Mouse (Mus musculus): ENCODE data around the gene Bcl7a.
A peak's percentile ranks its signal among the peaks of the same experiment; 100 is the strongest.

Bcl7a gene

GRCm38 (mm10) chr5:123333566-123333965, 10.1 kb upstream of the Bcl7a start:
- DNase-seq, result no peak

- DNase-seq, result no peak
Observed at GRCm38 (mm10) chr5:123336205-123336961, 7.3 kb upstream of the Bcl7a start.

GRCm38 (mm10) chr5:123338463-123338862, 5.2 kb upstream of the Bcl7a start:
- DNase-seq, result no peak

- DNase-seq, result no peak
Observed at GRCm38 (mm10) chr5:123344628-123344962, 961 bp downstream of the Bcl7a start.

DNA sequence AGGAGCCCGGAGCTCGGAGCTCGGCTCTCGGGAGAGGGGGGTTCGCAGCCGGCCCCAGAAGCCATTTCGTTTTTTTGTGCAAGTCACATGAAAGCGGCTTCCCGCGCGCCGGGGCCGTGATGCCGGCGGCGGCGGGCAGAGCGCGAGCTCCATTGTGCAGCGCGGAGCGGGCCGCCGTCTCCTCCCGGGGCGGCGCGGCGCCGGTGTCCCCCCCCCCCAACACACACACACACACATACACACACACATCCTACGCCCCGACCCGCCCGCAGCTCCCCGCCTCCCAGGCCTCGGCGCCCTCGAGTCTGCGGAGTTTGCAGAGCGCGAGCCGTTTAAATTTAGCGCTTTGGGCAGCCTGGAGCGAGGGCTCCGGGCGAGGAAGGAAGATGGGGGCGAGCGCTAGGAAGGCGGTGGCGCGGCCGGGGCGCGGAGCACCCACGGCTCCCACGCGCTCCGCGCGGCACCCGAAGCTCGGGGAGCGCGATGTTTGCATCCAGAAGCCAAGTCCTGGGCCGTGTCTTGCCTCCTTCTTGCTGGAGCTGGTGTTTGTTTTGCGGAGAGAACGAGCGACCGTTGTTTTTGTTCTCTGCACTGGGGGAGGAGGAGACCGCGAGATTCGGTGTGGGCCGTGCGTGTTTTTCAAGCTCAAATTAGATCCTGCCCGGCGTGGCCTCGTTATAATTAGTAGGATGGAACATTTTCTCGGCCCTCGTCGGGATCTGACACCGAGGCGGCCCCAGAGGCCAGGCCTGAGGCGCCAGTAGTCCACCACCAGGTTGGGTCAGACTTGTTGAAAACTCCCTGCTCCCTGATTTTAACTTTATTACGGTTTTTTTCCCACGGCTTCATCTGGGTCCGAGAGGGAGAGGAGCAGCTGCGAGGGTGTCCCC, 1.6 kb downstream of the Bcl7a start:
- peak; percentile 59 for DNase-seq

DNA sequence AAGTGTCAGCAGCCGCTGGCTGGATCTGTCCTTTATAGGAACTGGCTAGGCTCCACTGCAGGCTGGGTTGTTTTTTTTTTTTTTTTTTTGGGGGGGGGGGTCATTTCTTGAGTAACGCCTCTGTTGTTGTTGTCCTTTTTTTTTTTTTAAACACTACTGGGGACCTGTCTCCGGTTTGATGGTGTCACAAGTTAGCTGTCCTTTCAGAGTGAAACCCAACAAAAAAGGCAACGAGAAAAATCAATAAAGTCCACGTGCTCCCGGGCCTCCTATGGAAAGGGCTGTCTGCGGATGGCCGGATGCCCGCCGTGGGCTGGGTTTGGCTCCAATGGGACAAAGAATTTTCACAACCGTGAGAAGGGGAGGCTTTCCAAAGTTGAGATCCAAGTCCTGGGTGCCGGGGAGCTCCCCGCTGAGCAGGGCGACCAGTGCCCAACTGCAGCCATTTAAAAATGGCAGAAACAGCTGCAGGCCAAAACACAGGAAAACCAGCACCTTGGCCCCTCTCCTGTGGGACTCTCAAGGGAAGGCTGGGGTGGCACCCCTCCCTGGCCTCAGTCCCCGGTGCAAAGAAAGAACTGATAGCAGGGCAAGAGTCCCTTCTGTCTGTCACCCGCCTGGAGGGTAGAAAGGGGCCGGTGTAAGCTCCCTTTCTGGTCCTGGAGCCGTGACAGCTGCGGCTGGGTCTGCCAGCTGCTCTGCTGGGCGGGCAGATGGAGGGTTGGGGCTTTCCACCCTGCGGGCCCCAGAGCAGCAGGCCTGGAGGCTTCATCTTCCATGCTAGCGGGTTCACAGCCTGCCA, 2.4 kb downstream of the Bcl7a start:
- peak; percentile 63 for DNase-seq

GRCm38 (mm10) chr5:123346701-123347270, 3.2 kb downstream of the Bcl7a start:
- no peak for DNase-seq

DNA sequence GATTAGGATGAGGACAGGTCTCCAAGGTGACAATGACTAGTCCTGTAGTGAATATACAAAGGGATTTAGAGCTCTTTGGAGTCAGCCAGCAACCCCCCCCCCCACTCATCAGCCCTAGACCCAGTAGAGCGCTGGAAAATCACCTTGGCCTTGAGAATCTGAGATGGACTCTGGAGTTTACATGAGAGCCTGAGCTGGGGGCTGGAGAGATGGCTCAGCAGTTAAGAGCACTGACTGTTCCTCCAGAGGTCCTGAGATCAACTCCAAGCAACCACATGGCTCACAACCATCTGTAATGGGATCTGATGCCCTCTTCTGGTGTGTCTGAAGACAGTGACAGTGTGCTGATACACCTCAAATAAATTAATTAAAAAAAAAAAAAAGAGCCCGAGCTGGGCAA, 4.4 kb downstream of the Bcl7a start:
- no peak for DNase-seq

DNA sequence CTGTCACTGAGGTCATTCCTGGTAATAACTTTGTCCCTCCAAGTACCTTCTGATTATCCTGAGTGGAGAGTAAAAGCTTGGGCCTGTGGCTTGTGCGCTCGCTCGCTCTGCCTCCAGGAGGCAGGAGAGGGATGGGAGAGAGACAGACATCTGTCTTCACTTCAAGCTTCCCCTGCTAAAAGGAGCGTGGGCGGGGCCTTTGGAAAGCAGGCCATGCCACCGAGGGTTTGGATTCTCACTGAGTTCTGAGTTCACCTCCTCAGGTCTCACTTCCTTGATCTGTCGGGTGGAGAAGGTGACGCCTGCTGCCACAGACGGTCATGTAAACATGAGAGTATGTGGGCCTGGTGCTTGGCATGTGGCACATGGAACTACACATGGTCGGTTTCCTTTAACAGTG, 6.8 kb downstream of the Bcl7a start:
- DNase-seq, result no peak

DNA sequence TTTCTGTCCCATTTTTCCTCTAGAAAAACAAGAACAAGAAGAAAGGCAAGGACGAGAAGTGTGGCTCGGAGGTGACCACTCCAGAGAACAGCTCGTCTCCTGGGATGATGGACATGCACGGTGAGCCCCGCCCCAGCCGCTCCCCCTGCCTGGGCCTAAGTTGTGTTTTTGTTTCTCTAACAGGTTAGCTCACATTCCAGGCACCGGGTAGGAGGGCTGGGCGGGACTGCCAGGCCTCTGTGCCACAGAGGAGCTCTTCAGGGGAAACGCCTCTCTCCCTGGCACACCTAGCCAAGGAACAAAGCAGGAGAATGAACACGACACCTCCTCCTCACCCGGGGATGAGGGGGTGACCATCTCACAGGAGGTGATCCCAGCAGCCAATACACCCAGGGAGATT, 12.3 kb downstream of the Bcl7a start:
- no peak for DNase-seq

DNA sequence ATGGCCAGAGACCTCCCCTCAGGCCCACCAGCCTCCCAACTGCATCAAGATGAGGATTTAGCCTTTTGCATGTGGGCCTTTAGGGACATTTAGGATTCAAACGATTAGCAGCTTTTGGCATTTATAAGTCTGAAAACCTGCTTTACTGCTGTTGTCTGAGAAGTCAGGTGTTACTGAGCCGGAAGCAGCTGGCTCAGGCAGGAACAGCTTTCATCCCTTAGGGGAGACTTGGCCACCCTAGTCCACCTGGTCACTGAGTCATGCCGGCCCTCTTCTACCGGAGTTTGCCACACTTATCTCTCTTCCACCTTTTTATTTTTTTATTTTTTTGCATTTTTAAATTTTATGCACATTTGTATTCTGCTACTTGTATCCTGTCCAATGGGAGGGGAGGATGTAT, 13.6 kb downstream of the Bcl7a start:
- DNase-seq, result no peak

DNA sequence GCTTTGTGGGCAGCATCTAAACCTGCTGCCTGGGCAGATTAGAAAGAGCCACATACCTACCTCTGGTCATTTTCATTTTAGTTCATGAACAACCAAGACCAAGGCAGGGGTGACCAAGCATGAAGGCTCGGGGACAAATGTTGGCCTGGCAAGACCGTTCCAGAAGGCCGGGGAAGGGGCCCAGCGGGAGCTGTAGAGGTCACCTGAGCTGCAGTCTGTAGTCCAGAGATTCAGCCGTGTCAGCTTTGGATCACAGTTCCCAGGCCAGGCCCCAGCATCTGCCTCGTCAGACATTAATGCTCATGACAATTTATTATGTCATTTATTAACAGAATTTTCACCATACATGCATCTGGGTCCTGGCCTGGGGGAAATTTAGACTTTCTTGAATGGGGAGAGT, 15.8 kb downstream of the Bcl7a start:
- no peak for DNase-seq

DNA sequence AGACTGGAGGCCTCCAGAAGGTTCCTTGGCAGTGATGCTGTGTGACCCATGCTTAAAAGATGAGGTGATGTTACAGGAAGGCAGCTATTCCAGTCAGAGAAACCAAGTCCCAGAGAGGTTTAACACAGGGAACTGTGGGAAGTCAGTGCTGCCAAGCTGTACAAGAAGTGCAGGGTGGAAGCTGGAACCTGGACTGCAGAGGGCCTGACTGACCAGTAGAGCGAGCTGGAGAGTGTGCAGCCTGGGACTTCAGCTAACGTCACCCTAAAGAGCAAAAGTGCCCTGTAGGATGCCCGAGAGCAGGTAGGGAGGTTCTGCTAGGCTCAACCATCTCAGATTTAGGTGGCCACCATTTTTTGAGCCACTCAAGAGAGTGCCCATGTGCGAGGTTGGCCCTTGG, 19.3 kb downstream of the Bcl7a start:
- DNase-seq, result no peak

DNA sequence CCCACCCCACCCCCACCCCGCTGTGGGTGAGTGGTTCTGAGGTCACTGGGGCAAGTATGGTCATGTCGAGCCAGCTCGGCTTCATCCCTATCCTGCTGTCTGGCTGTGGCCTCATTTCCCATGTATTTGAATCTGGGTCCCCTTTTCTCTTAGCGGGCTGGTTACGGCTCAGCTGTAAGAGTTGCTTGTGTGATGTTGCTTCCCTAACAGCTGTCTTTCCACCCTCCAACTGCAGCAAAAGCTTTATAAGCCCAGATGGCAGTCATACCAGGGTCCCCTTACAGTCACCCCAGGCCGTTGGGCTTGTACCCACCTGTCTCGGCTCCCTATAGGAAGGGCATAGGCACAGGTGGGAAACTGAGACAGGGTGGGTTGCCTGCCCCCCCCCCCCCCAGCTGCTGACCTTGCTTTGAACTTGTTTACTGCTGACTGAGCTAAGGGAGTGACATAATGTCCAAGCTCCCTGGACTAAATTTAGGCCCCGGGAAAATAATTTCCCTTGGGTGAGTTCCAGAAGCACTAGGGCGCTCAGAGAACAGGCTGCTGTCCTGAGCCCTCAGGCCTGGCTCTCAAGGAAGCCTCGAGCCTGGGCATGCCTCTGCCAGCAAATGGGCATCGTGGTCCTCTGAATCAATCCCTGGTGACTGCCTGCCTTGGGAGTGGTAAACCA, 20.8 kb downstream of the Bcl7a start:
- no peak for DNase-seq

DNA sequence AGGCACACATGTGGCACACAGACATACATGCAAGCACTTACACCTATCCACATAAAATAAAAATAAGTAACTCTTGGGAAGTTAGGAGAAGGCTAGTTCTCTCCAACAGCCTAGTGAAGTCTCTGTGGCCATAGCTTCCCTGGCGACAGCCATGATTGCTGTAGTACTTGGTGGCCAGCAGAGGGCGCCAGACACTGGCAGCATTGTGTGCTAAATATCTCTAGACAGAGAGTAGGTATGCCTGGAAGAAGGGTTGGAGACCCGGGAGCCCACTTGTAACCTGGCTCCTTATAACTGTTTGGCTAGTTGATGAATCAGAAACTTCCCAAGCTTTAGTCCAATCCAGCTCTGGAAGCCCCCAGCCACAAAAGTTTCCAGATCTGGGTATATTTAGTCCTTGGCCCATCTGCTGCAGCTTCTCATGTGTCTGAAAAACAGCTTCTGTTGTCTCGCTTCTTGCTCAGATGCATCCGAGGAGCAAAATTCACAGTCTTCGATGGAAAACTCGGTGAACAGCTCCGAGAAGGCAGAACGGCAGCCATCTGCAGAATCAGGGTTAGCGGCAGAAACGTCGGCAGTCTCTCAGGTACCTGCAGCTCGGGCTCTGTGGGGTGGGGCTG, 25.3 kb downstream of the Bcl7a start:
- peak; percentile 45 for DNase-seq

DNA sequence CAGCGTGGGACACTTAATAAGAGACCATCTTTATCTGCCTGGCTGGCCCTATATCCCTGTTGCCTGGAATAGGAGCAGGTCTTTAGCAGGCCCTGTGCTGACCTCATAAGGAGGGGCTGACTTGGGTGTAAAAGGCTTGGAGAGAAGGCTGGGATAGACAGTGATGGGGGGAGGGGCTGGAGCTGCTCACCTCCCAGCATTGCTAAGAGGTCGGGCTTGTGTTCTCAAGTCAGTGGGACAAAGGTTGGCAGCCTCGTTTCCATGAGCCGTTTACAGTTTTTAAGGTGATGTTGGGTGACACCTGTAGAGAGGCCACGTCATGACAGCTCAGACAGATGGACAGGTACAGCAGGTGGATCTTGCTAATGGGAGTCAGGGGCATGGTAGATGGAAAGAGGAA, 26.4 kb downstream of the Bcl7a start:
- DNase-seq, result no peak

DNA sequence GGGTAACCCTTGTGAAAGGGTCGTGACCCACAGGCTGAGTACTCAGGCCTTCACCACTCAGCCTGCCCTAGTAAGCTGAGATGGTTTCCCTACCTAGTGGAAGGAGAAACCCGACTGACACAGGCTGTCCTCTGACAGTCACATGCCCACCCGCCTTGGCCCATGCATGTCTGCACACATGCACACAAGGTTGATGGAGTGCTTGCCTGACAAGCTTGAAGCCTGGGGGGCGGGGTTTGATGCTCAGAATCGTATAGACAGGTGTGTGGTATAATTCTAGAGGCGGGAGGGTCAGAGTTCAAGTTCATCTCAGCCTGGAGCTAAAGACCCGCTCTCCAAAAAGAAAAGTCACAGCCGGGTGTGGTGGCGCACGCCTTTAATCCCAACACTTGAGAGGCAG, 31.6 kb downstream of the Bcl7a start:
- DNase-seq, result no peak

GRCm38 (mm10) chr5:123375793-123376452, 32.3 kb downstream of the Bcl7a start:
- no peak for DNase-seq

DNA sequence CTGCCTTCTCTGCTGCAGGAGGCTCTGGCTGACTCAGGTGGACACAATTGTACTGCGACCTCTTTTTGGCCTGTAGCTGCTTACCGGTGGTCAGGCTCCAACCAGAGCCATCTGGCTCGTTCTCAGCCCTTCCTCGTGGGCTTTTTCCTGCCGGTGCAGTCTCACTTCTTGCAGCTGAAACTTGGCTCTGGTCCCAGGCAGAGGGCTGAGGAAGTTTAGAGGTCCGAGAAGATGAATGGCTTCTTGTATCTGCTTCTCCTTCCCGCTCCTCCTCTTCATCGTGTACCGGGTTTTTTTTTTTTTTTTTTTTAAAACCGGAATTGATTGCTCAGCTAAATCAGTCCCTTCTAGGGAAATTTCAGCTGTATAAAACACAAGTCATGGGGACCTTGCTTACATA, 32.9 kb downstream of the Bcl7a start:
- peak; percentile 85 for DNase-seq

- DNase-seq, result peak; percentile 76
Observed at GRCm38 (mm10) chr5:123377120-123377955, 33.7 kb downstream of the Bcl7a start.

DNA sequence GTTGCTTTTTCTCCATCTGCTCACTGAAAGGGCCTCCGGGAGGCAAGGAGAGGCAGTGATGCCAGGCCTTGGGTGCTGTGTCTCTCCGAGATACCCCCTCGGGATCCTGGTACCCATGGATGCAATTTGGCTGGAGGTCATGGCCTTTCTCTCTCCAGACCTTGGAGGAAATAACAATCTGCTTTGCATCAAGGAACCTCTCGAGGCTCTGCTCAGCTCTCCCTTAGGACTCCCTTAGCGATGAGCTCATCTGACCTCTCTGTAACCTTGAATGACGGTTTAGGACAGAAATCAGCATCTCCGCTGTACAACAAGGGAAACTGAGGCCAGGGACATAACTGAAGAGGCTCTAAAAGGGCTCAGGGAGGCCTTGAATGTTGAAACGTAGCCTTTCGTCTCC, 35.1 kb downstream of the Bcl7a start:
- DNase-seq, result no peak
